Mouse (Mus musculus) hindlimb bud, embryonic 11.5 days (tissue): ENCODE results near the gene Rnaseh2a.

Experiments
- DNase-seq: peaks from one replicate; pipeline ENCODE4 v3.0.0-alpha.2; 2012; ENCODE audit warnings: low read depth, low spot score; ENCODE audit errors: extremely low spot score

The Rnaseh2a gene

DNA sequence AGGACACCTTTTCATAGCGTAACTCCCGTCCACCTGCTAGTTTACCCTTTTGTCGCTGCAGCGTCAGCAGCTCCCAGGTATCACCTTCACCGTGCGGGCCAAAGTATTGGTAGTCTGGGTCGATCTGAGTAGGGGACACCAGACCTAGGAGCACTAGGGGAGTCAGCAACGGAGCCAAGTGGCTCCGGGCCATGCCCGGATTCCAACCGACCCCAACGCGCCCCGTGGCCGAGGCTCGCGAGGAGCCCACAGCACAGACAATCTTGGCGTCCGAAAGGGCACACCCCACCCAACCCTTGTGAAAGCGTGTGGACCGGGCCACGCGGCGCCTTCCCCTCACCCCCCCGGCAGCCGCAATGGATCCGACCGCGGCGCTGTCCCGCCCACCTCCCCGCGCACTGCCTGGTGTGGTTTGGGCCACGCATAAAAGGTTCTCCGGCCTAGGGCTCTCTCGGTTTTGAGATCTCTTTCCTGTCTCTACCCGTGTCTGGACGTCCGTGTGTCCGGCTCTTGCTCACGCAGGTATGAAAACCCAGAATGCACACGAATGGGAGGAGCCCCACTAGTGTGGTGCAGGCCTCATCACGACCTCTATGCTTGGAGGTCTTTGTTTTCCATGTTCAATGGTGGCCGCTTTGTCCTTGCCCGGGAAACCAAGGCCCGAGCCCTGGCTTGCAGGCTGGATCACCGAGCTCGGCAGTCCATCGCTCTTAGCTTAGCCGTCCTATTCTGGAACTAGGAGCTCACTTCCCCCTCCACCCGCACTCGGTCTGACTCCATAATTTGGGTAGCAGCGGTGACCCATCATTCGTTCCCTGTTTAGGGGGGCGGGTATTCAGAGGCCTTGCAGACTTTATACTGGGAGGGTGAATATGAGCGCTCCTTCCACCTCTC is at the start of gene Rnaseh2a, which contains the start of the genes Gm49661 and Prdx2:
TSS of gene Rnaseh2a (minus strand) at position 527 of the 894 bp plus-strand sequence.
TSS of gene Gm49661 (minus strand) at position 193 of the 894 bp plus-strand sequence.
TSS of gene Prdx2 (plus strand) at position 347 of the 894 bp plus-strand sequence.
- DNase-seq, result no peak

DNA sequence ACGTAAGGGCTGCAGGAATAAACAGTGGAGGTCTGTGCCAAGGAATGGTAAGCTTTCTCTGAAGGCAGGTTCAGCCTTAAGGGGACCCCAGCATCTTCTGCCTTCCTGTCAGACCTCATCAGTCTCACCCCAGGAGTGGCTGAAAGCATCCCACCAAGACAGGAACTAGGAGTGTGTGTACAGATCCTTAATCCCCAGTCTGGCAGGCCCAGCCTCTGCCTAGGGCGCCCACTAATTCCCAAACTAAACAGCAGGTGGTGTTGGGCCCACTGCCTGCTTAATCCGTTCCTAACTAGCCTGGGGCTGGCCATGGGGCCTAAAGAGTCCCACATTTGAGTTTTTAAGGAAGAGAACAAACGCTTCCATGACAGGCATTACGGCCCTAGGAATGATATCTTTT is 47.6 kb upstream of the Rnaseh2a start:
- DNase-seq, result no peak

- no peak for DNase-seq
Measured at GRCm38 (mm10) chr8:85016724-85017123, 47.2 kb upstream of the Rnaseh2a start.

DNA sequence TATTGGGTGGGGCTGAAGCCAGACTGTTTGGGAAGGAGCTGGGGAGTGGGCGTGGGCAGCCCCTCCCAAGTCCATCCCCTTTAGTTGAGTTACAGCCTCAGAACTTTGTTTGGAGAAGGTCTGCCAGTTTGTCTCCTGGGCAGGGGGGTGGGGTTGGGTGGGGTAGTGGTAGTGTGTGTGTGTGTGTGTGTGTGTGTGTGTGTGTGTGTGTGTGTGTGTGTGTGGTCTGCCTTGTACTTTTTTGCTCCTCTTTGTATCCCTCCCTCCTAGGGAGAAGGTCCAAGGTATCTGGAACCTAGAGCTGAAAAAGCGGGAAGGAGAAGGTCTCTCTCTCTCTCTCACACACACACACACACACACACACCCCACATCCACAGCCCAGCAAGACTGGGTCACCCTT is 44.9 kb upstream of the Rnaseh2a start, which contains the start of gene Best2:
TSS of gene Best2 (minus strand) at position 101 of the 400 bp plus-strand sequence.
- no peak for DNase-seq

DNA sequence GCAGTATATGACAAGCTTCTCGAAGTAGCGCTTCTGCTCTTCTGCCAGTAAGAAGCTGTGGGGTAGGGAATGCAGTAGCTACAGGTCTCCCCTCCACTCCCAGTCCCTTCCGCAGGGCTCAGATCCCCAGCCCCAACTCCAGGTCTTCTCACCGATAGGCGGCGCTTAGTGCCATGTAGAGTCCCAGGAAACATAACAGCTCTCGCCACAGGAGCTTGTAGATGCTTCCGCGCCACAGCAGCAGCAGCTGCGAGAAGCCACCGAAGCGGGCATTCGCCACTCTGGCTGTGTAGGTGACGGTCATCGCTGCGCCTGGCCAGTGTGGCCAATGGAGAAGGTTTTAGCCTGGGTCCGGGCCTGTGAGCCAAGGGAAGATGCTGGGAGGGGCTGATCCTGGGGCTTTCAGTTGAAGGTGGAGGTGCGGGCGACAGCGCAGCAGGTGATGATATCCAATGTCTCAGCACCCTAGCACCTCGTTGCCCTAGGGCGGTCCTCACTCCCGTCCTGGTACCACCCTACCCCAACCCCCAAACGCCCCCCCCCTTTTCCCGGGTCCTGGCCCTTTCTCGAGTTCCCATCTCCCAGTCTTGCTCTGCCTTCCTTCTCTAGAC is 43.8 kb upstream of the Rnaseh2a start:
- no peak for DNase-seq

- DNase-seq, result no peak
Measured at GRCm38 (mm10) chr8:85011242-85011641, 41.7 kb upstream of the Rnaseh2a start.

- no peak for DNase-seq
Measured at GRCm38 (mm10) chr8:85007686-85008085, 38.1 kb upstream of the Rnaseh2a start.

DNA sequence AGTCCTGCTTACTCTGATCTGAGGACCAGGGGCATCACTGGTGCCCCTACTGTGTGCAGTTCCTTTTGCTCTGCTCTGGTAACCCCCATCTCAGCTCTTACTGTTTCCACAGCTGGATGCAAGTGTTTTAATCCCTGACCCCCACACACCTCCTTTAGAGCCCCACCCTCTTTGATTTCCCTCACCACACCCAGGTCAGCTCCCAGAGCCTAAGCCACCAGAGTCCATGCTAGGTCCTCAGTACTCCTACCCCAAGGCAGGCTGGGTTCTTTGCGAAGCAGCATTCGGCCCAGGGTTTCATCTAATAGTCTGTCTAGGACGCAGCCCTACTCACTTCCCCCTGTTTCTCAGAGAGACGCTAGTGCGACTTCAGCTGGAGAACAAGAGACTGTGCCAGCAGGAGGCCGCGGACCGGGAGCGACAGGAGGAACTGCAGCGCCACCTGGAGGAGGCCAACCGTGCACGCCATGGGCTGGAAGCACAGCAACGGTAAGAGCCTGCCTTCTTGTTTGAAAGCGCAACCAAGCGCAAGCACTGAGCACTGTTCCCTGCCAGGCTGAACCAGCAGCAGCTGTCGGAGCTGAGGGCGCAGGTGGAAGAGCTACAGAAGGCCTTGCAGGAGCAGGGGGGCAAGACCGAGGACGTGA is 28.2 kb upstream of the Rnaseh2a start:
- no peak for DNase-seq

DNA sequence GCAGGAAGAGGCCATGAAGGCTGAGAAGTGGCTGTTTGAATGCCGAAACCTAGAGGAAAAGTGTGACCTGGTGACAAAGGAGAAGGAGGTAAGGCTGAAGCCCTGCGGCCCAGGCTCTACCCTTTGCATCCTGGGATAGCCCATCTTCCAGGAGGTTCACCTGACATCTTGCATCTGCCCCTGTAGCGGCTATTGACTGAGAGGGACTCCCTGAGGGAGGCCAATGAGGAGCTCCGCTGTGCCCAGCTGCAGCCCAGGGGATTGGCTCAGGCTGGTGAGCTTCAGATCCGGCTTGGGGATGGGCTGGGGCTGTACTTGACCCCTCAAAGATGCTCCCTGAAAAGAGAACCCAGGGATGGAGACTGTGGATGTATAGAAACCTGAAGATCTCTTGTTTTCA is 27.4 kb upstream of the Rnaseh2a start:
- DNase-seq, result no peak

GRCm38 (mm10) chr8:84995680-84996079 is 26.1 kb upstream of the Rnaseh2a start:
- no peak for DNase-seq

DNA sequence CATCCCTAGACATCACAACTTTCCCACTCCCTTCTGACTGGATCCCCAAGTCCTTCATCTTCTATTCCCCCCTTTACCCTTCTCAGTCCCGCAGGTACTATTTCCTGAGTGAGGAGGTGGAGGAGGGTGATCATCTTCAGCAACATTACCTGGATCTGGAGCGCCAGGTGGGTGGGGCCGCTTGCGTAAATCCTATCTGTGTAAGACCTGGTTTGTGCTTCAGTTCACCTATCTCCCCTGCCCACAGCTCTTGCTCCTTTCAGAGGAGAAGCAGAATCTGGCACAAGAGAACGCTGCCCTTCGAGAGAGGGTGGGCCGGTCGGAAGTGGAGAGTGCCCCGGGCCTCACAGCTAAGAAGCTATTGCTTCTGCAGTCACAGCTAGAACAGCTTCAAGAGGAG is 24.8 kb upstream of the Rnaseh2a start:
- DNase-seq, result no peak

GRCm38 (mm10) chr8:84990836-84991235 is 21.3 kb upstream of the Rnaseh2a start:
- DNase-seq, result no peak

DNA sequence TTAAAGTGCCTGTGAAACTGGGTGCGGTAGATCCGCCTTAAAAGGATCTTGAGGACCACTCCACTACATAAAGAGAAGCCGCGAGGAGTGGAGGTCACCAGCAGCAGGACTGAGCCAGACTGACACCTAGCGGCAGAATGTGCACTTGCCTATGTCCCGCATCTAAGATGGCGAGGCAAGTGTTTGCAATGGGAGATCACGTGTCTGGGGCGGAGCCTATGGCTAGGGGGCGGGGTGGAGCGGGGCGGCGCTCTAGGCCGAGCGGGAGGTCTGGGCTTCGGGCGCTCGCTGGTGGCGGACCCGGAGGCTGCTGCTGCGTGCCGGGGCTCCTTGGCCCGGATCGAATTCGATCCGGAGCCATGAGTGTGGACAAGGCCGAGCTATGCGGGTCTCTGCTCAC is 20.8 kb upstream of the Rnaseh2a start, which contains the start of gene Hook2:
TSS of gene Hook2 (plus strand) at position 255 of the 400 bp plus-strand sequence.
- DNase-seq, result peak; percentile 99

DNA sequence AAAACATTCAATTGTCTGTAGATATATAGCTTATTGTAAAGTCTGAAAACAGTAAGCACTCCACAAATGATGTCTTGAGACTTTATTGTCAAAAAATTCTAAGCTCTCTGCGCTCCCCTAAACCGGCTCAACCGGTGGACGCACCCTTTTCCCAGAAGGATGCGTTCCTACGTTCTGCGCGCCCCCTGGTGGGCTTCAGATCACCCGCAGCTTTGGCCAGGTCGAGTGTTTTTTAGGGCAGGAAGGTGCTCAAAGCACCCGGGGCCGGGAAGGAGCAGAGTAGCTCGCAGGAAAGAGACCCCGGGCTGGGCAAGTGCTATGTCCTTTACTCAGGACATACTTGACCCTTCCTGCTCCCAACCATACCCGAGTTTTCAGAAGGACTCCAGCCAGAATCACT is 20.2 kb upstream of the Rnaseh2a start:
- no peak for DNase-seq

GRCm38 (mm10) chr8:84989311-84989731 is 19.8 kb upstream of the Rnaseh2a start:
- DNase-seq, result no peak

- DNase-seq, result no peak
Measured at GRCm38 (mm10) chr8:84987903-84988302, 18.3 kb upstream of the Rnaseh2a start.

- DNase-seq, result no peak
Measured at GRCm38 (mm10) chr8:84987388-84987787, 17.8 kb upstream of the Rnaseh2a start.

DNA sequence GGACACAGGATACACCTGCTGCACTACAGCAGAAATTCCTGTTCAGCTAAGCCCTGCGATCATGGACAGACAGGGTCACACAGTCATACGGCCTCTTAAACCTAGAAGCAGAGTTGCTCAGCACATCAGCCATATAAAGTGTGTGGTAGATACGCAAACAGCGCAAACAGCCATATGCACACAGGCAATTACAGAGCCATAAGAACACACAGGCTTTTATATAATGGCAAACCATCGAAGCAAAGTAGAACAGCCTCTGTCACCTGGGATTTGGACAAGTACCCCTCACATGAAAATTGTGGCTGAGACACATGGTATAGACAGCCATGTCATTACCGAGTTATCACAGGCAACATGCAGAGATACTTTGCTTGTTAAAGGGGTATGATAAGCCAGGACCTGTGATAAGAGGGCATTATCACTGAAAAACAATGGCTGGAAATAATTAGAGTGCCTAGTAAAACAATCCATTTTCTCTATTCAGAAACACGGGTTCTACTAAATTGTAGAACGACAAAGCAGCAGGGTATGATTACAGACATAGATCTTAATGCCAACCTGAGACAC is 16.9 kb upstream of the Rnaseh2a start:
- DNase-seq, result no peak

- DNase-seq, result no peak
Measured at GRCm38 (mm10) chr8:84985684-84986378, 16.3 kb upstream of the Rnaseh2a start.

DNA sequence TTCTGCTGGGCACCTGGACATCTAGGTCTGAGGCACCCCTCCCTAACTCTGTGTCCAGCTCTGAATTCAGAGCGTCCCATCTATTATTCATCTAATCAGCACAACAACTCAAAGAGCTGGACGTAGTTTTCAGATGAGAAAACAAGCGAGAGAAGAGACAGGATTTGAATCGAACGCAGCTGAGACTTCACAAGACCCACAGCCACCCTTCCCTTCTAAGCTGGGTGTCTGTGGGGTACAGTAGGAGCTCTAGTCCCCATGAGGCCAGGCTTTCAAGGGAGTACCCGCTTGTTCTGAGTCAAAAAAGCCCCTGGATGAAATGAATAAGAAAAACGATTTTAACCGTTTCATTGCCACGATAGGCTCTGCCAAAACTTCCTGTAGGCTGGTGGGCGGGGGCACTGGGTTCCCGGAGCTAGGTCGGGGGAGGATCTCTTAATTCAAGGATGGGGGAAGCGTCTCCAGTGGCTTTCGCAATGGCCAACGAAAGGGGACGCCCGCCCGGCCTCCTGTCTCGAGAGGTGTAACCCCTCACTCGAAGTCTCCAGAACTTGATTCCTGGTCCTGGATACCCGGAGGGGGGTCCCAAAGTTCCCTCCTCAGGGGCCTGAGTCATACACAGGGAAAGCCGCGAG is 15.6 kb upstream of the Rnaseh2a start:
- DNase-seq, result no peak
